ENCODE assay signal across 22 mouse cellular contexts in genomic region chr2:29400234-29400633, GRCm38 (mm10). TPM values are rescaled to one million over a fixed set of nuclear protein-coding genes. Genes with fewer than 3 reads are reported as not detected.
DNase-seq lines count a peak whose midpoint lies in the region; ATAC-seq and TF ChIP-seq lines count a peak whose summit lies in the region.
"Had no signal": no experiment of that assay in that cellular context is flagged by ENCODE, and none has a peak within 500 bp of the region (broad histone marks: within the 10 kb centered on the region; RNA-seq: fewer than 3 reads in every experiment).

No protein-coding gene starts in this region.

- peak overlapping the region; percentile 45 for H3K27ac ChIP-seq in lung, embryonic 16.5 days (ENCODE audit: low read length)
- peak overlapping the region; percentile 55; the same call in 1 of the 2 replicates for H3K27ac ChIP-seq in left cerebral cortex, adult 2 months
- no peak overlapping the region for H3K27ac ChIP-seq in forebrain, embryonic 14.5 days (ENCODE audit: low read depth, low read length)
- H3K27ac ChIP-seq: embryonic facial prominence, embryonic 15.5 days; heart, embryonic 13.5 days; macrophage; stomach, embryonic 15.5 days had no signal

- H3K36me3 ChIP-seq in lung, embryonic 16.5 days (ENCODE audit: control insufficient read depth, insufficient read depth, low read length): no peaks in the 10 kb centered on the region
- no peaks in the 10 kb centered on the region for H3K36me3 ChIP-seq in forebrain, embryonic 14.5 days (ENCODE audit: control insufficient read depth, insufficient read depth, low read length)
- H3K36me3 ChIP-seq: embryonic facial prominence, embryonic 15.5 days; heart, embryonic 13.5 days; stomach, embryonic 15.5 days had no signal

- H3K27me3 ChIP-seq in lung, embryonic 16.5 days (ENCODE audit: control insufficient read depth, insufficient read depth, low read depth, low read length): no peaks in the 10 kb centered on the region
- no peaks in the 10 kb centered on the region for H3K27me3 ChIP-seq in forebrain, embryonic 14.5 days (replicated peaks; ENCODE audit: control insufficient read depth, insufficient read depth, low read length)
- H3K27me3 ChIP-seq: embryonic facial prominence, embryonic 15.5 days; heart, embryonic 13.5 days; stomach, embryonic 15.5 days had no signal

- peaks cover 5% of the 10 kb centered on the region for H3K4me1 ChIP-seq in lung, embryonic 16.5 days (replicated peaks; ENCODE audit: control insufficient read depth, insufficient read depth, low read length)
- peaks cover 19% of the 10 kb centered on the region; the same call in 1 of the 2 replicates for H3K4me1 ChIP-seq in forebrain, embryonic 14.5 days (ENCODE audit: control insufficient read depth, insufficient read depth, low read length)

- no peak overlapping the region for H3K4me2 ChIP-seq in lung, embryonic 16.5 days (ENCODE audit: low read depth, low read length)
- H3K4me2 ChIP-seq in forebrain, embryonic 14.5 days (ENCODE audit: low read length): no peak overlapping the region
- H3K4me2 ChIP-seq: embryonic facial prominence, embryonic 15.5 days; heart, embryonic 13.5 days; midbrain, embryonic 11.5 days; stomach, embryonic 15.5 days had no signal

- DNase-seq in lung, adult 18-20 months: no peak
- peak; percentile 84 for DNase-seq in frontal cortex, adult 2 months (ENCODE audit: extremely low spot score in 1 of 2, low spot score in 1 of 2)
- DNase-seq in left cerebral cortex, adult 2 months (ENCODE audit: extremely low spot score in 1 of 2, low spot score in 2 of 2): peak; percentile 43 to 63
- peak; percentile 92 for DNase-seq in telencephalon, adult 2 months (ENCODE audit: low read depth, low spot score)
- no peak for DNase-seq in forebrain, embryonic 14.5 days (ENCODE audit: low spot score)
- DNase-seq in cerebellum, adult 18-20 months: no peak
- DNase-seq: cerebellum, postnatal 14 days; forebrain, postnatal 0 days; gastrocnemius, postnatal 14 days; heart, adult 18-20 months; kidney, postnatal 4 days; layer of hippocampus, postnatal 36 days; liver; retina, postnatal 1 day had no signal

- H3K9ac ChIP-seq in lung, embryonic 16.5 days (ENCODE audit: low read length): no peak overlapping the region
- no peak overlapping the region for H3K9ac ChIP-seq in forebrain, embryonic 14.5 days (ENCODE audit: low read length)
- H3K9ac ChIP-seq: embryonic facial prominence, embryonic 15.5 days; forebrain, postnatal 0 days; heart, embryonic 13.5 days; stomach, embryonic 15.5 days had no signal

- ATAC-seq in lung, embryonic 16.5 days (ENCODE audit: low read depth): no peak; the same call in 1 of the 2 replicates
- no peak for ATAC-seq in forebrain, embryonic 14.5 days
- ATAC-seq: forebrain, postnatal 0 days; hindbrain, embryonic 16.5 days; intestine, embryonic 16.5 days had no signal

- no peaks in the 10 kb centered on the region for H3K9me3 ChIP-seq in lung, embryonic 16.5 days (ENCODE audit: control insufficient read depth, low read length)
- H3K9me3 ChIP-seq in forebrain, embryonic 14.5 days (replicated peaks; ENCODE audit: control insufficient read depth, low read length): no peaks in the 10 kb centered on the region
- H3K9me3 ChIP-seq: embryonic facial prominence, embryonic 15.5 days; heart, embryonic 13.5 days; stomach, embryonic 15.5 days had no signal

- no peak overlapping the region for H3K4me3 ChIP-seq in lung, embryonic 16.5 days (ENCODE audit: low read length)
- H3K4me3 ChIP-seq in left cerebral cortex, adult 2 months: no peak overlapping the region
- no peak overlapping the region for H3K4me3 ChIP-seq in forebrain, embryonic 14.5 days (ENCODE audit: low read depth, low read length)
- H3K4me3 ChIP-seq: embryonic facial prominence, embryonic 15.5 days; heart, embryonic 13.5 days; stomach, embryonic 15.5 days had no signal

- TF ChIP-seq CTCF in left cerebral cortex, adult 2 months (IDR thresholded peaks at IDR 0.05): no peak

- intact Hi-C loops in left cerebral cortex, adult 2 months (cut with DNase I): loop anchor here (5.0 kb wide), 2 partner anchors 67 to 148 kb away; partner anchors contain the start of gene Ntng2

- 75% methylated on average over 7 of the region's 7 CpGs for WGBS in lung, embryonic 16.5 days
- WGBS in forebrain, embryonic 14.5 days: 81% methylated on average over 7 of the region's 7 CpGs

RNA-seq across cellular contexts. Expression of gene Med27, which starts 53.6 kb away (rescaled TPM):
- polyA plus RNA-seq in lung, embryonic 16.5 days (2015; fragmentation: Nextera tagmentation; extraction: Ambion mirVana): 45.0 and 45.7 TPM in 2 replicates
- 41.7 and 47.5 TPM in 2 replicates for polyA plus RNA-seq in frontal cortex, adult 2 months (2012; rRNA removed)
- 10 to 100 TPM; 38.9 to 39.3 TPM for total RNA-seq in left cerebral cortex, adult 2 months (2021)
- polyA plus RNA-seq in forebrain, embryonic 14.5 days (2014; fragmentation: Nextera tagmentation; extraction: Ambion mirVana): 105 and 108 TPM in 2 replicates

Comparison
In these comparisons a context has a peak if more than half of its experiments do, and no peak if none do; other contexts are left out.
1. DNase-seq: peak in frontal cortex, adult 2 months (2 of 2), left cerebral cortex, adult 2 months (2 of 2) and telencephalon, adult 2 months (single experiment); none in lung, adult 18-20 months (0 of 2), forebrain, embryonic 14.5 days (single experiment) and cerebellum, adult 18-20 months (0 of 2).